Mouse (Mus musculus): Measurements from ENCODE around the gene Kmt5c. TPM values are rescaled to one million over a fixed set of nuclear protein-coding genes. Genes with fewer than 3 reads are reported as not detected.

Gene Kmt5c
- polyA plus RNA-seq, 1 experiment from 2014 or later, result 53.7 TPM

- DNase-seq (ENCODE audit: low spot score) (no peak), ATAC-seq (ENCODE audit: low FRiP score) (no peak)
- Histone ChIP-seq H3K4me2 (replicated peaks) (no peak overlapping the region), H3K36me3 (replicated peaks; ENCODE audit: control insufficient read depth, insufficient read depth) (no peaks in the 10 kb centered on the region), H3K4me1 (replicated peaks; ENCODE audit: control insufficient read depth, insufficient read depth, low read length) (0 out of 2 replicates have a peak, but pooled peaks cover 5% of the 10 kb centered on the region), H3K9me3 (ENCODE audit: control insufficient read depth, low read length) (no peaks in the 10 kb centered on the region), H3K4me3 (replicated peaks; ENCODE audit: low read length) (no peak overlapping the region), H3K27ac (no peak overlapping the region), H3K9ac (no peak overlapping the region), H3K27me3 (ENCODE audit: control insufficient read depth, insufficient read depth, low read length) (peaks cover 51% of the 10 kb centered on the region)
- WGBS, result 4% methylated on average over 19 of the region's 20 CpGs
Observed at GRCm38 (mm10) chr7:4777851-4778637, 38.1 kb downstream of the Kmt5c start.

- H3K9me3 ChIP-seq (ENCODE audit: control insufficient read depth, low read length), result no peaks in the 10 kb centered on the region
- WGBS, result 62% methylated on average over 5 of the region's 5 CpGs
- DNase-seq (ENCODE audit: low spot score) (no peak), ATAC-seq (ENCODE audit: low FRiP score) (no peak)
- 0 out of 2 replicates have a peak, but pooled peaks cover 5% of the 10 kb centered on the region for H3K4me1 ChIP-seq (replicated peaks; ENCODE audit: control insufficient read depth, insufficient read depth, low read length)
- H3K4me2 ChIP-seq (replicated peaks), result no peak overlapping the region
- no peak overlapping the region for H3K9ac ChIP-seq
- no peaks in the 10 kb centered on the region for H3K36me3 ChIP-seq (replicated peaks; ENCODE audit: control insufficient read depth, insufficient read depth)
- no peak overlapping the region for H3K27ac ChIP-seq
- peaks cover 46% of the 10 kb centered on the region for H3K27me3 ChIP-seq (ENCODE audit: control insufficient read depth, insufficient read depth, low read length)
- no peak overlapping the region for H3K4me3 ChIP-seq (replicated peaks; ENCODE audit: low read length)
Observed at GRCm38 (mm10) chr7:4779921-4780320, 40.0 kb downstream of the Kmt5c start.

- DNase-seq (ENCODE audit: low spot score) (no peak), ATAC-seq (ENCODE audit: low FRiP score) (no peak)
- peaks cover 24% of the 10 kb centered on the region for H3K27me3 ChIP-seq (ENCODE audit: control insufficient read depth, insufficient read depth, low read length)
Observed at GRCm38 (mm10) chr7:4782130-4782529, 42.2 kb downstream of the Kmt5c start.

GRCm38 (mm10) chr7:4782759-4783158, 42.8 kb downstream of the Kmt5c start, which contains the start of the genes Il11 and Tmem190:
Il11 (minus strand) TSS chr7:4782859.
Tmem190 (plus strand) TSS chr7:4782937.
- 0 out of 2 replicates have a peak, but pooled peaks cover 2% of the 10 kb centered on the region for H3K4me1 ChIP-seq (replicated peaks; ENCODE audit: control insufficient read depth, insufficient read depth, low read length)
- no peaks in the 10 kb centered on the region for H3K9me3 ChIP-seq (ENCODE audit: control insufficient read depth, low read length)
- no peak for DNase-seq (ENCODE audit: low spot score)
- no peak within 1 kb of the TSS for H3K4me2 ChIP-seq (replicated peaks)
- H3K27ac ChIP-seq, result no peak within 1 kb of the TSS
- no peak within 1 kb of the TSS for H3K9ac ChIP-seq
- no peak within 1 kb of the TSS for H3K4me3 ChIP-seq (replicated peaks; ENCODE audit: low read length)
- ATAC-seq (ENCODE audit: low FRiP score), result no peak
- 68% methylated on average over 2 of the region's 2 CpGs for WGBS
- H3K36me3 ChIP-seq (replicated peaks; ENCODE audit: control insufficient read depth, insufficient read depth), result no peaks in the 10 kb centered on the region
- peaks cover 18% of the 10 kb centered on the region for H3K27me3 ChIP-seq (ENCODE audit: control insufficient read depth, insufficient read depth, low read length)

More at GRCm38 (mm10) chr7:4782130-4782529, 42.2 kb downstream of the Kmt5c start:
- Histone ChIP-seq H3K36me3 (replicated peaks; ENCODE audit: control insufficient read depth, insufficient read depth) (no peaks in the 10 kb centered on the region), H3K4me1 (replicated peaks; ENCODE audit: control insufficient read depth, insufficient read depth, low read length) (0 out of 2 replicates have a peak, but pooled peaks cover 5% of the 10 kb centered on the region), H3K9me3 (ENCODE audit: control insufficient read depth, low read length) (no peaks in the 10 kb centered on the region), H3K9ac (no peak overlapping the region), H3K27ac (no peak overlapping the region), H3K4me3 (replicated peaks; ENCODE audit: low read length) (no peak overlapping the region), H3K4me2 (replicated peaks) (no peak overlapping the region)
- 64% methylated on average over 3 of the region's 3 CpGs for WGBS

- 86% methylated on average over 14 of the region's 14 CpGs for WGBS
- Histone ChIP-seq H3K4me3 (replicated peaks; ENCODE audit: low read length) (no peak overlapping the region), H3K36me3 (replicated peaks; ENCODE audit: control insufficient read depth, insufficient read depth) (no peaks in the 10 kb centered on the region), H3K27ac (no peak overlapping the region), H3K4me2 (replicated peaks) (no peak overlapping the region), H3K9ac (no peak overlapping the region), H3K27me3 (ENCODE audit: control insufficient read depth, insufficient read depth, low read length) (peaks cover 13% of the 10 kb centered on the region), H3K9me3 (ENCODE audit: control insufficient read depth, low read length) (no peaks in the 10 kb centered on the region), H3K4me1 (replicated peaks; ENCODE audit: control insufficient read depth, insufficient read depth, low read length) (peaks cover 6% of the 10 kb centered on the region; the same call in 1 of the 2 replicates)
- ATAC-seq (ENCODE audit: low FRiP score), result no peak
- DNase-seq (ENCODE audit: low spot score), result no peak
Observed at GRCm38 (mm10) chr7:4783667-4784268, 43.9 kb downstream of the Kmt5c start.

- H3K27me3 ChIP-seq (ENCODE audit: control insufficient read depth, insufficient read depth, low read length), result 0 out of 2 replicates have a peak, but pooled peaks cover 8% of the 10 kb centered on the region
- WGBS, result 2% methylated on average over 63 of the region's 64 CpGs
- no peaks in the 10 kb centered on the region for H3K9me3 ChIP-seq (ENCODE audit: control insufficient read depth, low read length)
- H3K27ac ChIP-seq, result peak overlapping the region; percentile 40
- H3K36me3 ChIP-seq (replicated peaks; ENCODE audit: control insufficient read depth, insufficient read depth), result peaks cover 1% of the 10 kb centered on the region; the same call in 1 of the 2 replicates
- H3K4me1 ChIP-seq (replicated peaks; ENCODE audit: control insufficient read depth, insufficient read depth, low read length), result peaks cover 11% of the 10 kb centered on the region
- peak overlapping the region; percentile 67 for H3K9ac ChIP-seq
- H3K4me3 ChIP-seq (replicated peaks; ENCODE audit: low read length), result peak overlapping the region; percentile 49
- peak; percentile 66 for DNase-seq (ENCODE audit: low spot score)
- ATAC-seq (ENCODE audit: low FRiP score), result peak; percentile 46
- peak overlapping the region; percentile 92 for H3K4me2 ChIP-seq (replicated peaks)
Observed at GRCm38 (mm10) chr7:4788499-4789435, 48.9 kb downstream of the Kmt5c start.

GRCm38 (mm10) chr7:4789436-4789935, 49.6 kb downstream of the Kmt5c start, which contains the start of gene Tmem238:
Tmem238 (minus strand) TSS chr7:4789656.
- Histone ChIP-seq H3K4me3 (replicated peaks; ENCODE audit: low read length) (peak within 1 kb of the TSS; percentile 49), H3K9ac (peak within 1 kb of the TSS; percentile 67), H3K4me2 (replicated peaks) (peak within 1 kb of the TSS; percentile 92), H3K9me3 (ENCODE audit: control insufficient read depth, low read length) (no peaks in the 10 kb centered on the region), H3K4me1 (replicated peaks; ENCODE audit: control insufficient read depth, insufficient read depth, low read length) (peaks cover 16% of the 10 kb centered on the region), H3K36me3 (replicated peaks; ENCODE audit: control insufficient read depth, insufficient read depth) (peaks cover 8% of the 10 kb centered on the region), H3K27ac (peak within 1 kb of the TSS; percentile 40), H3K27me3 (ENCODE audit: control insufficient read depth, insufficient read depth, low read length) (0 out of 2 replicates have a peak, but pooled peaks cover 8% of the 10 kb centered on the region)
- ATAC-seq (ENCODE audit: low FRiP score) (no peak), DNase-seq (ENCODE audit: low spot score) (no peak)
- 9% methylated on average over 39 of the region's 40 CpGs for WGBS

GRCm38 (mm10) chr7:4792278-4793212, 52.6 kb downstream of the Kmt5c start, which contains the start of gene Rpl28:
Rpl28 (plus strand) TSS chr7:4792874.
- H3K36me3 ChIP-seq (replicated peaks; ENCODE audit: control insufficient read depth, insufficient read depth), result peaks cover 38% of the 10 kb centered on the region
- peak within 1 kb of the TSS; percentile 76 for H3K4me2 ChIP-seq (replicated peaks)
- peak within 1 kb of the TSS; percentile 90 for H3K4me3 ChIP-seq (replicated peaks; ENCODE audit: low read length)
- DNase-seq (ENCODE audit: low spot score), result peak; percentile 96
- peak within 1 kb of the TSS; percentile 92 for H3K27ac ChIP-seq
- peak within 1 kb of the TSS; percentile 96 for H3K9ac ChIP-seq
- ATAC-seq (ENCODE audit: low FRiP score), result peak; percentile 90
- 1% methylated on average over 54 of the region's 54 CpGs for WGBS
- no peaks in the 10 kb centered on the region for H3K9me3 ChIP-seq (ENCODE audit: control insufficient read depth, low read length)
- 0 out of 2 replicates have a peak, but pooled peaks cover 8% of the 10 kb centered on the region for H3K27me3 ChIP-seq (ENCODE audit: control insufficient read depth, insufficient read depth, low read length)
- peaks cover 16% of the 10 kb centered on the region for H3K4me1 ChIP-seq (replicated peaks; ENCODE audit: control insufficient read depth, insufficient read depth, low read length)
